In genomic region chrX:48513824-48514223, GRCm38 (mm10) we compare ENCODE assay signal across 1 mouse cellular context.
TF ChIP-seq lines count a peak whose summit lies in the region.

No protein-coding gene starts in this region.

TF ChIP-seq in MEL, 35 proteins besides CTCF, POLR2A, EP300 and RAD21 (continued from another document):
- TF ChIP-seq NRF1 (IDR thresholded peaks at IDR 0.05; ENCODE audit: insufficient read depth, low read depth, low read length, poor library complexity, severe bottlenecking), result no peak
